Mouse (Mus musculus) ES-Bruce4 (cell line): ENCODE measurements at regions not wholly inside any gene's neighbourhood (a gene's known extent, or its start where the extent isn't known, plus 50 kb on each side); places are given as distances from the start of the nearest gene placed in this dataset.

Experiments
- H3K27ac ChIP-seq: 2 replicates; pipeline ENCODE4 v1.5.1; 2012; ENCODE audit warnings: low read length, inconsistent platforms; ENCODE audit not compliant: insufficient read depth
- H3K27me3 ChIP-seq: 2 replicates; pipeline ENCODE4 v1.6.1; 2012; ENCODE audit warnings: mild to moderate bottlenecking, low read length, inconsistent platforms; ENCODE audit not compliant: control insufficient read depth, poor library complexity, insufficient read depth, severe bottlenecking
- H3K36me3 ChIP-seq: 2 replicates; pipeline ENCODE4 v1.6.1; 2012; ENCODE audit warnings: inconsistent platforms, mild to moderate bottlenecking, low read length, moderate library complexity; ENCODE audit not compliant: control insufficient read depth, poor library complexity, insufficient read depth, severe bottlenecking
- H3K4me1 ChIP-seq: one replicate; pipeline ENCODE4 v1.8.1; 2011; ENCODE audit warnings: low read length; ENCODE audit not compliant: control insufficient read depth, insufficient read depth
- H3K4me3 ChIP-seq: 2 replicates; pipeline ENCODE4 v1.5.1; 2011; ENCODE audit warnings: low read depth, mild to moderate bottlenecking, low read length
- H3K9ac ChIP-seq: 2 replicates; pipeline ENCODE4 v1.6.1; 2012; ENCODE audit warnings: low read depth, mild to moderate bottlenecking, inconsistent platforms; ENCODE audit not compliant: poor library complexity, severe bottlenecking
- H3K9me3 ChIP-seq: replicated peaks from 2 replicates; pipeline ENCODE4 v1.6.1; 2012; ENCODE audit warnings: mild to moderate bottlenecking, low read length, inconsistent platforms; ENCODE audit not compliant: control insufficient read depth, poor library complexity, insufficient read depth, severe bottlenecking
- CTCF ChIP-seq: IDR thresholded peaks from one replicate; pipeline ENCODE4 v1.8.1; 2011; ENCODE audit warnings: low read depth, low read length
- EP300 ChIP-seq: IDR thresholded peaks from 2 replicates; pipeline ENCODE4 v1.6.1; 2011; ENCODE audit warnings: low read depth, low read length; ENCODE audit not compliant: insufficient read depth
- POLR2A ChIP-seq: IDR thresholded peaks from one replicate; pipeline ENCODE4 v1.8.1; 2011; ENCODE audit warnings: low read length; ENCODE audit not compliant: insufficient read depth

DNA sequence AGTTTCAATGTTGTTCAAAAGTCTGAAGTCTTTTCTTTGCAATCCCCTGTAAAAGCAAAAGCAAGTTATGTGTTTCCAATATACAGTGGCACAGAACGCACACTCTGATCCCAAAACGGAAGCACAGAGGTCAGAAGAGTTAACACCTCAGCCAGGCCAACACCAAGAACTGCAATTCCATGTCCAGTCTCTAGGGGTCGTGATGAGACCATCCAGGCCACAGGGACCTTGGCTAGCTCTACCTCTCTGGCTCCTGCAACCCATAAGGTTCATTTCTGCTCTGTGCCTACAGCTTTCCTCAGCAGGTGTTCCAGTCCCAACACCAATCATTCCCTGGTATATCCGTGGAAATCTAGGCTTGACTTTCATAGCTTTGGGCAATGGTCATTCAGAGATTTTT, 243.6 kb downstream of the Drd1 start:
- Histone ChIP-seq H3K27ac (no peak overlapping the region), H3K4me3 (no peak overlapping the region), H3K27me3 (no peaks in the 10 kb centered on the region), H3K9ac (no peak overlapping the region), H3K36me3 (no peaks in the 10 kb centered on the region), H3K9me3 (no peaks in the 10 kb centered on the region), H3K4me1 (no peaks in the 10 kb centered on the region)
- peak; percentile 69 for TF ChIP-seq CTCF
- TF ChIP-seq POLR2A = no peak
- TF ChIP-seq EP300 = no peak

DNA sequence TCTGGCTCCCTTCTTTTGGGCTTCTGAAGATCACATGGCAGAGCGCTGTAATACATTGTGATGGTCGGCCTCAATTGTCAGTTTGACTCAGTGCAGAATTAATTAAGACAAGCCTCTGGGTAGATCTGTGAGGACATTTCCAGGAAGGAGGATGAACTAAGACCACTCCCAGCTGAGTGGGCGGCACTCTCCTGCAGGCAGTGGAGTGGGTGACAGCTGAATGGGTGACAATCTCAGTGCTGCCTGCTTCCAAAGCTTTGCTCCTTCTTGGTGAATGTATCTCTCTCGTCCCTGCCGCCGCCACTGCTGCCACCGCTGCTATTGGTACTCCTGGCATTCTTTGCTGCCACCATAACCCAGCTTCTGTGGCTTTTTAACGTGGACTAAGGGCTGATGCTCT, 244.4 kb downstream of the Drd1 start:
- Histone ChIP-seq H3K4me1 (no peaks in the 10 kb centered on the region), H3K4me3 (no peak overlapping the region), H3K27ac (no peak overlapping the region), H3K36me3 (no peaks in the 10 kb centered on the region), H3K9me3 (no peaks in the 10 kb centered on the region), H3K27me3 (no peaks in the 10 kb centered on the region), H3K9ac (no peak overlapping the region)
- TF ChIP-seq CTCF (no peak), EP300 (no peak), POLR2A (no peak)

DNA sequence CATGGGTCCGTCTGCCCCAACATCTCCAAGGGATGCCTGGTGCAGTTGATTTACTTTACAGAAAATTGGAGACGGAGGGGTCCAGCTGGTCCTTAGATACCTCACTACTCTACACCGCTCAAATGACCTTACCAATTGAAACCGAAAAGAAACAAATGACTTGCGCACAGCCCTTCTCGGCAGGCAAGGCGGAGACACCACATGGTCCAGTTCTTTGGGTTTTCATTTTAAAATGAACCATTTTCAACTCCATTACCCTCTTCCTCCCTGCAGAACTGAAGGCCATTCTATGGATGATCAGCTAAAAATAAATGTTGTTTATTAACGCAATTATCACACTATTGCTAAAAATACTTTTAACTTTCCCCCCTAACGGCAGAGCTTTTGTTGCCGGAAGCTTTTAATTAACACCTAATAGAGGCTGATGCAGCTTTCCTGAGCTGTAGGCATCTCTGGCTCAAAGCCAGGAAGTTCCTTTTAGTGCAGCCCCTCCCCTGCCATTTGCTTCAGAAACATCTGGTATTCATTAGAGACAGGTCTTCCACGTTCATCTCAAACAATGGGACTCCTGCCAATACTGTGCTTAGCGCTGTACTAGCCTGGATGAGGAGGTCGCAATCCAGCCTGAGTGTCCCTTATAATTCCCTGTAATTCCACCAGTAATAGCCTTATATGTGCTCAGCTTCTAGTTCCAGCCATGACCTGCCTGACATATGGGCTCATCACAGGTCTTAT, 247.5 kb downstream of the Drd1 start:
- no peaks in the 10 kb centered on the region for H3K9me3 ChIP-seq
- no peak overlapping the region for H3K27ac ChIP-seq
- no peak overlapping the region for H3K9ac ChIP-seq
- H3K4me1 ChIP-seq = no peaks in the 10 kb centered on the region
- H3K27me3 ChIP-seq = no peaks in the 10 kb centered on the region
- H3K36me3 ChIP-seq = no peaks in the 10 kb centered on the region
- TF ChIP-seq POLR2A (no peak), CTCF (no peak), EP300 (no peak)
- no peak overlapping the region for H3K4me3 ChIP-seq

DNA sequence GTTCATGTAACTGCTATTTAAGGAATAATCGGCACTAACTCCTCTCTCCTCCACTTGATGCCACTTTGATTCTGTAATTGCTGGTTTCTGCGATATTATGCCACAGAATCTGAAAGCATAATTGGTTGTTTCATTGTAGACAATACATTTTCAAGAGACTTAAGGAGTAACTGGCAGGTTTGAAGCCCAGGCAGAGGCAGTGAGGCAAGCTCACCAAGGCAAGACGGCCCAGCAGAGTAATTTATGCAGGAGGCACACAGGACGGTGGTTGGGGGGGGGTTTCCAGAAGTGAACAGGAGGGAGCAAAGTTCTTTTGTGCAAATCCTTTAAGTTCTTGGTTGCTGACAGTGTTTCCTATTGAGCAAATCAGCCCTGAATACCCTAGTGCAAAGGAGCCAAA, 249.6 kb downstream of the Drd1 start:
- H3K27ac ChIP-seq = no peak overlapping the region
- H3K36me3 ChIP-seq = no peaks in the 10 kb centered on the region
- H3K4me1 ChIP-seq = no peaks in the 10 kb centered on the region
- H3K4me3 ChIP-seq = no peak overlapping the region
- H3K9ac ChIP-seq = no peak overlapping the region
- TF ChIP-seq CTCF = no peak
- no peak for TF ChIP-seq EP300
- no peak for TF ChIP-seq POLR2A
- no peaks in the 10 kb centered on the region for H3K27me3 ChIP-seq
- H3K9me3 ChIP-seq = no peaks in the 10 kb centered on the region

DNA sequence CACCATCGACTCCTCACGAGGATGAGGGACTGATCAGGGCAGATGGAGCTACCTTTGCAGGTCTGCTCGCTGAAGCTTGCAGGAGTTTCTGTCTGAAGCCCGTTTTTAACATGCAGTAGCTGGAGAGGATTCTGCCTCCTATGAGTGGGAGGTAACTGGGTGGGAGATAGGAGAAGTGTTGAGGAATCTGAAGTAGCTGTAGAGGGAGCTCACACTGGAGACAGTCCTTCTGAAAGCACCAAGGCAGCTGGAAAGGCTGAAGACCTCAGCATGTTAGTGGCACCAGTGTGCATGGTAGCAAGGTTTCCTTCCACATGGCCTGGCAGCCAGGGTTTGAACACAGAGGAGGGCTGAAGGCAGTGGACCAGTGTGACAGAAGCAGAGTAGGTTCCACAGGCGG, 254.5 kb downstream of the Drd1 start:
- no peaks in the 10 kb centered on the region for H3K27me3 ChIP-seq
- H3K4me1 ChIP-seq = no peaks in the 10 kb centered on the region
- no peak overlapping the region for H3K9ac ChIP-seq
- TF ChIP-seq EP300 (no peak), POLR2A (no peak), CTCF (no peak)
- no peaks in the 10 kb centered on the region for H3K9me3 ChIP-seq
- no peak overlapping the region for H3K27ac ChIP-seq
- H3K36me3 ChIP-seq = no peaks in the 10 kb centered on the region
- H3K4me3 ChIP-seq = no peak overlapping the region

DNA sequence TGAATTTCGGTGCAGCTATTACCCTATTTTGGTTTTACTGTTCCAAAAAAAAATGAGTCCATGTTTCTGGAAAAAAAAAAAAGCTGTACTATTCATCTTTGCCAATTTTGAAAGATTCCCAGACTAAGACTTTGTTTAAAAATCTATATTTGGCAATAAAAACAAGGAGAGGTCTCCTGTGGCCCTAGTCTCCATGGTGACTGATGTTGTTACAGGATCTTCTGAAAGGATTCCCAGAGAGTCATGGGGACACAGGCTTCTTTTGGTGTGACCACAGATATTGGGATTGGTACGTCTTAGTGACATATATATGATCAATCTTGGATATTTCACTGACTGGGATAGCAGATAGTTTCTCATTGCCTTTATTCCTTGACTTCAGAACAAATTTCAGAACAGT, 266.7 kb downstream of the Drd1 start:
- no peaks in the 10 kb centered on the region for H3K36me3 ChIP-seq

More for the DNA sequence above, 266.7 kb downstream of the Drd1 start:
- Histone ChIP-seq H3K4me1 (no peaks in the 10 kb centered on the region), H3K4me3 (no peak overlapping the region), H3K9me3 (no peaks in the 10 kb centered on the region), H3K27me3 (no peaks in the 10 kb centered on the region), H3K9ac (no peak overlapping the region), H3K27ac (no peak overlapping the region)
- TF ChIP-seq EP300 (no peak), POLR2A (no peak), CTCF (no peak)
